Mouse (Mus musculus) cerebellum, postnatal 25 days (tissue): ENCODE data around the gene Etfa.

ENCODE experiments used
- DNase-seq, 2 experiments: peaks; one replicate each; pipeline ENCODE4 v3.0.0; 2021; ENCODE audit warnings: mixed read lengths in 2 of 2

Etfa gene

GRCm38 (mm10) chr9:55423451-55424424, 88.3 kb downstream of the Etfa start:
- peak; percentile 72 to 75 for DNase-seq

DNA sequence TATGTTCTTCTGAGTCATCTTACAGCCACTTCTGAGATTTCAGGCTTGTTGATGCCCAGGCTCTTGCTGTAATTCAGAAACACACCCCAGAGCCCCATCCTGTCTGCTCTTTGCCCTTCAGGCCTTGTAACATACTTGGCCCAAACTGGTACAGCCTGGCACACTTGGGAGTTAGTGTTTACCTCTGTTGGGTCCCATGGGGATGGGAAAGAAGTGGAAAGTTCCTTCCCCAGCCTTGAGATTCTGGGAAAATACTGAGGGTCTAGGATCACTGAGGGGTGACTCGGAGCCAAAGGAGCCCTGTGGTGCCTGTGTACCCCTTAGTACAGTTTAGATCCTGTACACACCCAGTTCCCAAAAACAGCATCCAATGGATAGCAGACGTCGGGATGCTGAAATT, 90.3 kb downstream of the Etfa start:
- no peak for DNase-seq

GRCm38 (mm10) chr9:55411154-55411553, 100.9 kb downstream of the Etfa start:
- DNase-seq: no peak

- DNase-seq: no peak
These were observed 101.6 kb downstream of the Etfa start for GRCm38 (mm10) chr9:55410430-55410829.

GRCm38 (mm10) chr9:55409833-55410232, 102.2 kb downstream of the Etfa start:
- no peak for DNase-seq

GRCm38 (mm10) chr9:55408851-55409250, 103.2 kb downstream of the Etfa start:
- DNase-seq: no peak

DNA sequence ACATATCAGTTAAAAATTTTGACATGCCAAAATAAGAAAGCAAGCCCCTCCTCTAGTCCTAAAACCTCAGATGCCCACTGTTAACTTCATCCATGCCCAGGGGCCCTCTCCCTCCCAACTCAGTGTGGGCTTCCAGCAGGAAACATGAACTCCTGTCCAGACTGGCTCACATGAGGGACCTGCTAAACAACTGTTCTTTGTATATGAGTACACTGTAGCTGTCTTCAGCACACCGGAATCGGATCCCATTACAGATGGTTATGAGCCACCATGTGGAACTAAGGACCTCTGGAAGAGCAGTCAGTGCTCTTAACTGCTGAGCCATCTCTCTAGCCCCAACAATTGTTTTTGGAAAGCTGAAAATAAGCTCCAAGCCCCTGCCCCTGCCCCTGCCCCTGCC, 105.3 kb downstream of the Etfa start:
- DNase-seq: no peak

GRCm38 (mm10) chr9:55404976-55405702, 106.9 kb downstream of the Etfa start:
- no peak for DNase-seq
